Mouse (Mus musculus): ENCODE data around the gene Tmem104.
A peak's percentile ranks its signal among the peaks of the same experiment; 100 is the strongest.

Gene Tmem104

GRCm38 (mm10) chr11:115202756-115203155 is 15.5 kb downstream of the Tmem104 start:
- DNase-seq: peak in 1 of 2 experiments; percentile 71

GRCm38 (mm10) chr11:115208126-115208525 is 20.8 kb downstream of the Tmem104 start:
- peak; percentile 55 to 57 for DNase-seq

DNA sequence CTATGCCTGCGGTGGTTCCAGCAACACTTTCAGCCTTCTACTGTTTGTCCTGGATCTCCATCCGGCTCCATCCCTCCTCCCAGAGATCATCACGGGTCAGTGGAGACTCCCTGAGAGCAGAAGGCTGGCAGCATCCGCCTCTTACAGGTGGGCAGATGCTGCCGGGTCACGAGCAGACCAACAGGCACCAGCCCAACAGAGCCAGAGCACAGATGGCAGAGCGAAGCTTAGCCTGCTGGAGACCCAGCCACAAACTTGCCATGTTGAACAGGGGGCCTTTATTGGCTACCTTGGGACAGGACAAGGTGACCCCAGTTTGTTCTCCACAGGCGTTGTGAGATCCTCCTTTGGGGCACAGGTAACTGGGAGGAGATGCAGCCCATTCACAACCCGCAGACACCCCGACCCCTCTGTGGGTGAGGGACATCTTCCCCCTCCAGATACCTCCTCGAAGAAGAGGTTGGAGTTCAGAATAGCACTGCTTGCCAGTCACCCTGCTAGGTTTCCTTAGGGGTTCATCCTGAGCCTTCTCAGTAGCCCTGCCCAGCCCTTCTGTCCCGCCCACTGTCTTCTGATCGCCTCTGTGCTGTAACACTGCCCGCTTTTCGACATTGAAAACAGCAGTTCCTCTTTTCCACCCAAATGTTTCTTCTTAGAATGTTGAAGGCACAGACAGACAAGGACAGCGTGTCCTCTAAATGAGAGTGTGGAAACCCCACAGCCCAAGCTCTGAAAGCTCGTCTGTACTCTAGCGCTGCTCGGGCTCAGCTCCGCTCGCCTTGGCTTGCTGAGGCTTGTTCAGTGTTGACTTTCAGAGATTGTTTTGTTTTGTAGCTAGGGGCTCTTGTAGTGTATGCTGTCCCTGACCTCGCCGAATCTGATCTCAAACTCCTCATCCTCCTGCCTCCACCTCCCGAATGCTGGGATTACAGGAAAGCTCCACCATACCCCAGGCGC is 21.8 kb downstream of the Tmem104 start:
- DNase-seq: peak; percentile 55 to 57

- peak; percentile 9 to 24 for DNase-seq
These were observed 22.7 kb downstream of the Tmem104 start for GRCm38 (mm10) chr11:115209958-115210357.

DNA sequence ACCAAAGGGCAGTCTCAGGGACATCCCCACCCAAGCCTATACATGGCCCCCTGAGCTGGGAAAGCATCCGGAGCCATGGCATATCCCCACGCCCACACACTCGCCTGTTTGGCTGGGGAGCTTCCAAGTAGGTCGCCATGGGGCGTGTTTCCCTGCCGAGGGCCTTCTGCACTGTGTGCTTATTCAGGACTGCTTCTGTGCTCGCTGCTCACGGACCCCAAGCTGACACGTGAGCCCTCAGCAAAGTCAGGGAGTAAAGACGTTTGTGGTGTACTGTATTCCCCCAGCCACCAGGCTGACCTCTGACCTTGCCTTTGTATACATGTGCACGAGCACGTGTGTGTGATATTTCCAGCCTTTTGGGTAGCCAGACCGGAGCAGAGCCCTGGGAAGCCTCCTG is 24.8 kb downstream of the Tmem104 start:
- peak; percentile 81 to 82 for DNase-seq

- peak in 1 of 2 experiments; percentile 11 for DNase-seq
These were observed 27.8 kb downstream of the Tmem104 start for GRCm38 (mm10) chr11:115215123-115215522.

- DNase-seq: peak; percentile 95 to 98
These were observed 30.4 kb downstream of the Tmem104 start for GRCm38 (mm10) chr11:115217439-115218410.

GRCm38 (mm10) chr11:115219263-115219662 is 32.0 kb downstream of the Tmem104 start:
- DNase-seq: peak; percentile 45 to 54

- DNase-seq: no peak
These were observed 32.4 kb downstream of the Tmem104 start for GRCm38 (mm10) chr11:115219685-115220084.

DNA sequence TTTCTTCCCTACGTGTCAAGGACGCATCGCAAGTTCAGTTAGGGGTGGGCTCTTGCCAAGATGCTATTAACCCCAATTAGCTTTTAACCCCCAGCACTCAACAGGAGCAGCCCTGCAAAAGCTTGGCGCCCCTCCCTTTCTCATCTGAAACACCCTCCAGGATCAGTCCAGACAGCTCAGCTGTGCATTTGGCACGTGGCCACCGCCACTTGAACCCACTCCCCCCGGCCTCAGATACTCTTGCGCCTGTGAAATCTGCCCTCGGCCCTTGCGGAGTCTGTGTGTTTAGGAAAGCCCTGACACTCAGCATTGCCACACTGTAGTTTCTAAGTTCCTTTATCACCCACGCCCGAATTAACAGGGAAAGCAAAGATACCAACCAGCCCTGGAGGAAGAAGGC is 34.8 kb downstream of the Tmem104 start:
- no peak for DNase-seq

- no peak for DNase-seq
These were observed 35.3 kb downstream of the Tmem104 start for GRCm38 (mm10) chr11:115222570-115222969.

DNA sequence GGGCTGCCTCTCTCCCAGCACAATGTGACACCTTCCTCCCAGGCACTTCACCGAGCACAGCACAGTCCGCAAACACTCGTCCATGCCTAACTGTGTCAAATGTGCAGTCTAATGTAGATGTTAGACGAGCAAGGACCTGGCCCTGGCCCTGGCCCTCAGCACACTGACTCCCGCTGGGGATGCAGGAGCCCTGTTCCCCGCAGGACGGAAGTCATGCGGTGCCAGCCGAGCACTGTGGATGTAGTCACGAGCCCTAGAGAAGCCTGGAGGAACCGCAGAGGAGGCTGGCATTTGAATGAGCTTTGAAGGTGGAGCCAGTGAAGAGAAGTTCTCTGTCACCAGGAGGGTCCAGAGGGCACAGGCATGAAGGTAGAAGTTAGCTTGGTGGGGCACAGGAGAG is 36.2 kb downstream of the Tmem104 start:
- DNase-seq: peak in 1 of 2 experiments; percentile 42

DNA sequence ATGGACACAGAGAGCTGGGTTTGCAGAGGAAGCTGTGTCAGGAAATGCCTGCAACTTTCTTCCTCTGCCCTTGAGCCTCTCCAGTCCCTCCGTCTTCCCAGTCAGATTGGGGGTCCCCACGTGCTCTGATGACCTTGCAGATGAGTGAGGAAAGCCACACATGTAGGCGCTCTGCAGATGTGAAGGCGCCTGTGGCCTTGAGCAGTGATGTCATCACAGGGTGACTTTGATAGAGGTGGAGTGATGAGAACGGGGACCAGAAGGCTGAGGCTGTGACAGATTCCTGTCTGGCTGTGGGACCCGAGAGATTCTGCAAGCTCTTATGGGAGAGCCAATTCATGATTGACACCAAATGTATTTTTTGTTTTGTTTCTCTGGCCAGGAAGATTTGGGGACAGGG is 36.6 kb downstream of the Tmem104 start:
- DNase-seq: no peak

DNA sequence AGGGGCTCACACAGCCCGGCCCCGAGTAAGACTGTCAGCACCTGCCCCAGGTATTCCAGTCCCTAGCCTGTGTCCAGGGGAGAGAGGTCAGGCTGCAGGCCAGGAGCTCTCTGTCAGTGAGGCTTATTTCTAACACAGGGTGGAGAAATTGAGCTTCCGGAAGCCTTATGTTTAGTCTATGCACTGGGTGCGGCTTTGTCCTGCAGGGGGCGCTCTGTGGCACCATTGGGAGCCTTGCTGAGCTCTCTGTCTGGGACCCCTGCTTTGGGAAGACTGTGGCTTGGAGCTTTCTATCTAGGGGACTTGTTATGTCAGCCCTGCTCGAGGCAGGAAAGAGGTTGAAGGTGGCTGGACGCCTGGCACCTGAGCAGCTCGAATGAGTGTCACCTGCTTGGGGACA is 37.6 kb downstream of the Tmem104 start:
- peak; percentile 68 to 77 for DNase-seq

DNA sequence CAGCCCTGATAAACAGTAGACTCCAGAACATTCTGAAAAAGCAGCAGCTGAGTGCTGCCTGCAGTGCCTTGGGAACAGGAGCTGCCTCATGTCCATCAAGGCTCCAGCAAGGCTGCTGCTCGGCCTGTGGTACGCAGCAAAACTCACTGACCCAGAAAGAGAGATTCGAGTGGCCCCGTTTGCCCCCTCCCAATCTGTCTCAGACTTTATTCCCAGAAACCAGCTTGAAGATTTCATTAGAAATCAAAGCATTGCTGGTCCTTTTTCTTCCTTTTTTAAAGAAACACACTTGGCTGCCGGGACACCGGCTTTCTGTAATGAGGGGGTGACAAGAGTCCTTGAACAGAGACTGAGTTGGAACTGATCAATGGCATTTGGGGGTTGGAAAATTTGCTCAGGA is 38.0 kb downstream of the Tmem104 start:
- no peak for DNase-seq

DNA sequence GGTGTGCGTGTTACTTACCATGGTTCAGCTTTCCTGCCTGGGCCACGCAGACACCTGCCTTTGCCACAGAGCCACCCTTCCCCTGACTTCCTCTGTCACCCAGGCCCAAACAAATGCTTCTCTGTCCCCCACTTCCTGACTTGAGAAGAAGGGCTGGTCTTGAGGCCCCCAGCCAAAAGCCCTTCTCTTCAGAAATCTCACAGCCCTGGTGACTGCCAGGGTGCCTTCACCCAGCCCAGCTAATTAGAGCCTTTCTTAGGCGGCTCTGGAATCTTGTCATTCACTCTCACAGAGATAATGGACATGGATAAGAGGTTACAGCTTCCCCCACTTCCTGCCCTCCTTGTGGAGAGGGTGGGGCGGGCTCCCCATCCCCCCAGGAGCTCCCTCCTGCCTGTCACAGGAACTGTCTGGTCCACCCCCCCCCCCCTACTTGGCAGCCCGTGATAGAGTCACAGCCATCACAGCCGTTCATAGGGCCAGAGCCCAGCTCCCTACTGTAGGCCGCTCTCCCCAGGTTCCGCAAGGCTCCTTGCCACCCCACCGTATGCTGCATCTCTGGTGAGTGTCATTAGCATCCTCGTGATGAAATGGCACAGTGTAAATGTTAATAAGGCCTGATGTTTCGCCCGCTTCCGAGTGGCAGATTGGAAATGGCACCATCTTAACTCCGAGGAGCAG is 39.7 kb downstream of the Tmem104 start:
- DNase-seq: peak; percentile 50 to 55

DNA sequence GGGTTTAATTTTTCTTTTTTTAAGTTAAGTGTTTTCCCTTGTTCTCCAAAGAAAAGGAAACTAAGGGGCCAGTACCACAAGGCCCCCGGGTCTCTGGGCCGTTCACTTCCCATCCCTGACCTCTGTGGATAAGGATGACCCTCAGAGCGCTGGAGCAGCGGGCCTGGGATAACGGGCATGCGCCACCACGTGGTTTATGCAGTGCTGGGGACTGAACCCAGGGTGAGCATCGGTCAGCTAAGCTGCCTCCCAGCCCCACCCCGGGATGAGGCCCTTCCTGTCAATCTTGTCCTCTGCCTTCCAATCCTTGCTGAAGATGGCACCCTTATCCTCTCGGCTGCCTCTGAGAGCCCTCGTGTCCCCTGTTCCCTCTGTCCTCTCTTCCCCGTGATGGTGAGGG is 40.4 kb downstream of the Tmem104 start:
- DNase-seq: no peak

DNA sequence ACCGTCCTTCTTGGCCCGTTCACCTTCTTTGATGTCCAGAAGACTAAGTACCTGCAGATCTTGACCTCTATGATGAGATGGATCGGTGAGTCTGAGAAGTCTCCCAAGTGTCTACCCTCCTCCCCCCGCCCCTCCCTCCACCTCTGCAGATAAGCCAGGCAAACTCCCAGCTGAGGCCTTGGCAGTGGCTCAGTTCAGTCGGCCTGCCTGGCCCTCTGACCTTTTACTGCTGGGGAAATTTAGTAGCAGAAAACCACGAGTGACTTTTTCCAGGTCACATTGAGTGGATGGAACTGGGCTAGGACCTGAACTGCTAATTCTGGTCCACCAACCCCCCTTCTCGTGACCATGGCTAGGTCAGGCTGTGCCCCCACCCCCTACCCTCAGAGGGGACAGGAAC is 41.1 kb downstream of the Tmem104 start:
- DNase-seq: no peak

DNA sequence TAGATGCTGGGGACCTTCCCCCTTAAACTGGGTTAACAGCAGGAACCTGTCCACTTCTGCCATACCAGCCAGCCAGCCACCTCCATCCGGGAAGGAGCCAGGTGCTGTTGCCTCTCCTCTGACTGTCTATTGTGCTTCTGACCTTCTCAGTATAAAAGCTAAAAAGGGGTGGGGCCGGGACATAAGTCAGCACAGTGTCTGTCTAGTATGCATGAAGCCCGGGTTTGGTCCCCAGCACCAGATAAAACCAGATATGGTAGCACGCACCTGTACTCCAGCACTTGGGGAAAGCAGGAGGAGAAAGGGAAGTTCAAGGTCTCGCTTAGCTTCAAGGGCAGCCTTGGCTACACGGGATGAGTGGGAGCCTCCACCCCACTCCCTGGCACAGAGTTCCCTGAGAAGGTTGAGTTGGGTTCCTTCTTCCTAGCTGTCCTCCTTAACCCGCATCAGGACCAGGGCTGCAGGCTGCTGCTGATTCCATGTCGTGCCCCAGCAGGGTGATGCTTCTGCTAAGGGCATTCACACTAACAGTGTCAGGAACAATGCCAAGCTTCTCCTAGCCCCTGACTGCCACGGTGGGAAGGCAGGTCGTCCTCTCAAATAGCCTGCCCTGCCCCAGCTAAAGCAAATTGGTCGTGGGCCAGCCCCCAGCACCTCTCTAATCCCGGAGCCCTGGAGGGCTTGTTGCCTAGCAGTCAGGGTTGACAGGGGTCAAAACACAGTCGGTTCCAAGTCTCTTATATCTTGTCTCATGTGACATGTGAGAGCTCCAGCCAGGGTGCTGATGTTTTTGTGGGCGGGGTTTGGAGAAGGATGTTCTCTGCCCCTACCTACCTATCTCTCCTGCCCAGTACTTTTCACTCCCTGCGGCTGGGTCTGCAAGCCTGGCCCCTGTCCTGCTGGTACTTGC is 42.0 kb downstream of the Tmem104 start:
- DNase-seq: no peak

- no peak for DNase-seq
These were observed 44.1 kb downstream of the Tmem104 start for GRCm38 (mm10) chr11:115231168-115231915.

GRCm38 (mm10) chr11:115231924-115232323 is 44.6 kb downstream of the Tmem104 start:
- DNase-seq: no peak

All from cerebellum, postnatal 36 days (tissue).